Mouse (Mus musculus): ENCODE results near the gene Atxn1. TPM values are rescaled to one million over a fixed set of nuclear protein-coding genes. Genes with fewer than 3 reads are reported as not detected.

Gene Atxn1
- total RNA-seq, 2 experiments from 2014 or later: 126 to 156 TPM

- DNase-seq: no peak
These were observed 200.5 kb downstream of the Atxn1 start for GRCm38 (mm10) chr13:45764354-45764753.

GRCm38 (mm10) chr13:45762278-45762677 is 202.5 kb downstream of the Atxn1 start:
- no peak for DNase-seq

GRCm38 (mm10) chr13:45754483-45754882 is 210.3 kb downstream of the Atxn1 start:
- no peak for DNase-seq

- no peak for DNase-seq
These were observed 212.3 kb downstream of the Atxn1 start for GRCm38 (mm10) chr13:45752498-45752897.

GRCm38 (mm10) chr13:45751231-45751630 is 213.6 kb downstream of the Atxn1 start:
- no peak for DNase-seq

GRCm38 (mm10) chr13:45750627-45751026 is 214.2 kb downstream of the Atxn1 start:
- DNase-seq: no peak

GRCm38 (mm10) chr13:45749937-45750336 is 214.9 kb downstream of the Atxn1 start:
- no peak for DNase-seq

GRCm38 (mm10) chr13:45749222-45749621 is 215.6 kb downstream of the Atxn1 start:
- no peak for DNase-seq

GRCm38 (mm10) chr13:45748691-45749090 is 216.1 kb downstream of the Atxn1 start:
- DNase-seq: no peak

GRCm38 (mm10) chr13:45745851-45746773 is 218.7 kb downstream of the Atxn1 start:
- no peak for DNase-seq

GRCm38 (mm10) chr13:45744803-45745432 is 219.9 kb downstream of the Atxn1 start:
- no peak for DNase-seq

GRCm38 (mm10) chr13:45743848-45744247 is 221.0 kb downstream of the Atxn1 start:
- DNase-seq: no peak

- DNase-seq: no peak
These were observed 224.4 kb downstream of the Atxn1 start for GRCm38 (mm10) chr13:45740369-45740768.

GRCm38 (mm10) chr13:45736241-45736640 is 228.6 kb downstream of the Atxn1 start:
- no peak for DNase-seq

GRCm38 (mm10) chr13:45735802-45736201 is 229.0 kb downstream of the Atxn1 start:
- DNase-seq: no peak

GRCm38 (mm10) chr13:45734531-45734930 is 230.3 kb downstream of the Atxn1 start:
- DNase-seq: no peak

GRCm38 (mm10) chr13:45732590-45732989 is 232.2 kb downstream of the Atxn1 start:
- no peak for DNase-seq

GRCm38 (mm10) chr13:45726917-45727316 is 237.9 kb downstream of the Atxn1 start:
- no peak for DNase-seq

GRCm38 (mm10) chr13:45726181-45726580 is 238.6 kb downstream of the Atxn1 start:
- DNase-seq: no peak

GRCm38 (mm10) chr13:45724507-45725259 is 240.1 kb downstream of the Atxn1 start:
- no peak for DNase-seq

- no peak for DNase-seq
These were observed 241.9 kb downstream of the Atxn1 start for GRCm38 (mm10) chr13:45722885-45723284.

- no peak for DNase-seq
These were observed 243.2 kb downstream of the Atxn1 start for GRCm38 (mm10) chr13:45721621-45722020.

- no peak for DNase-seq
These were observed 246.0 kb downstream of the Atxn1 start for GRCm38 (mm10) chr13:45718850-45719249.
